Mouse (Mus musculus): ENCODE measurements around the gene Hmgb1.

Gene Hmgb1

GRCm38 (mm10) chr5:149021120-149021519, 163.2 kb downstream of the Hmgb1 start:
- no peak for DNase-seq (ENCODE audit: low spot score)

DNA sequence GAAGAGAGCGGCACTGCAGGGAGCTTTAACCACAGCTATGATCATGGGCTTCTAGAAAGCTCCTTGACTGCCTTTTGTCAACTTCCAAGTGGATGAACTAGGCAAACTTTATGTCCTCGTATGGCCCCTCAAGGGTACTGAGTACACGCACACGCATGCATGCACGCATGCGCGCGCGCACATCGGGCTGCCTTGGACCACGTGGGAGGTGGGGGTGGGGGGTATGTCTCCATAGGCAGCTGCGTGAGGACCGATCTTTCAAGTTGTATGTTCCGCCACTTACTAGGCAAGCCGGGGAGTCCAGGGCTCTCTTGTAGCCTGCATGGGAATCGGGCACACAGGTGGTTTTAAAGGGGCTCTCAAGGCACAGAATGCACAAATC, 163.6 kb downstream of the Hmgb1 start:
- DNase-seq (ENCODE audit: low spot score): no peak

DNA sequence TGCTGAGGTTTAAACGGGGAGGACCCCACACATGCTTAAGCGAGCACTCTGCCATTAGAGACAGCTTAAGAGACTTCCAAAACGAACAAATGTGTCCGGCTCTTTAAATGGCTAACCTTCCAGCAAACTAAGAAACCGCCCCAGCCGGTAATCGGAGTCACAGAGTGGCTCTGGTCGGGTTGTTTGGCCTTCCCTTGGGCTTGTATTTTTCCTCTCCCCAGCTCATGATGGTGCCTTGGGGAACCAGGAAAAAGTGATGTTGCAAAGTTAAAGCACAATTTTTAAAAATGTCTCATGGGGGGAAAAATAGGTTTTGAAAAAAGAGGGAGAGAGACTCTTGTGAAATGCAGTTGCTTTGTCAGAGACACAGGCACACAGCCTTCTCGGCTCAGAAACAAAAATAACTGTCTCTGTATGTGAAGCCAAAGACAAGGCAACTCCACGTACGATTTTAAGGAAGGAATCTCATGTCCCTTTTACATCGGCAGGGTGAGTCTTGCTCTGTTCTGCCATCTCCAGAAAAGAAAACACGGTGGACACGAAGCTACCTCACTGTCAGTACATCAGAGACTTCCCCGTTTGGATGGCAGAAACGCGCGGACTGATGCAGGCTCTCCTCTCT, 164.1 kb downstream of the Hmgb1 start:
- DNase-seq (ENCODE audit: low spot score): no peak

DNA sequence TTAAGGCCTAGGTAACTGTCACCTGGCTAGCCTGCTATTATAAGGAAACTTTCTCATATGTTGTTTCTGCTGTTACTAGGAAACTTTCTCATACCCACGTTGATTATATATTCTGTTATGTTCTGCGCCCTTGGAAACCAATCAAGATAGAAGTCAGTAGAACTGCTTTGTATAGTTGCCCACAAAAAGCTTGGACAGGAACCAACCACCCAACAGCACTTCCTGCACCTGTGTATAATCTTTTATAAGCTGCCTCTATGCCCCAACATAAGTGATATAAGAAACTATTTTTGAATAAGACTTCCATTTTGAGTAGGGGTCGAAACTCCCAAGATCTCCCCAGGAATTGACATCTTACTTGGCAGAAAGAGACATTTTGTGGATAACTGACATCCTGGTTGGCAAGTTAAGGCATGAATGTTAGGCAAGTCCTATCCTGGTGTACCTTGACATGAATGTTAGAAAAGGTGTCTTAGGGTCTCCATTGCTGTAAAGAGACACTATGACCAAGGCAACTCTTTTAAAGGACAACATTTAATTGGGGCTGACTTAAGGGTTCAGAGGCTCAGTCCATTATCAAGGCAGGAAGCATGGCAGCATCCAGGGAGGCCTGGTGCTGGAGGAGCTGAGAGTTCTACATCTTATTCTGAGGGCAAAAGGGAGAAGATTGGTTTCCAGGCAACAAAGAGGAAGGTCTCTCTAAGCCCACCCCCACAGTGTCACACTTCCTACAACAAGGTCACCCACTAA, 166.4 kb downstream of the Hmgb1 start:
- no peak for DNase-seq (ENCODE audit: low spot score)

DNA sequence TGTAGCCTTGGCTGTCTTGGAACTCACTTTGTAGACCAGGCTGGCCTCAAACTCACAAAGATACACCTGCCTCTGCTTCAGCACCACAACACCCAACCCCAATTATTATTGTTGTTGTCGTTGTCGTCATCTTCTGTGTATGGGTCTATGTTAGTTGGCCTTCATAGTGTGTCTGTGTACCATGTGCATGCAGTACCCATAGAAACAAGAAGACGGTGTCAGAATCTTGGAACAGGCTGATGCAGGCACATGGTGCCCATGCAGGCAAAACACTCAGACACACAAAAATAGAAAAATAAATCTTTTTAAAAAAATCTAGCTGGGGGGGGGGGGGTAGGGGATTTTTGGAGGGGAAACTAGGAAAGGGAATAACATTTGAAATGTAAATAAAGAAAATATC, 167.1 kb downstream of the Hmgb1 start:
- DNase-seq (ENCODE audit: low spot score): no peak

DNA sequence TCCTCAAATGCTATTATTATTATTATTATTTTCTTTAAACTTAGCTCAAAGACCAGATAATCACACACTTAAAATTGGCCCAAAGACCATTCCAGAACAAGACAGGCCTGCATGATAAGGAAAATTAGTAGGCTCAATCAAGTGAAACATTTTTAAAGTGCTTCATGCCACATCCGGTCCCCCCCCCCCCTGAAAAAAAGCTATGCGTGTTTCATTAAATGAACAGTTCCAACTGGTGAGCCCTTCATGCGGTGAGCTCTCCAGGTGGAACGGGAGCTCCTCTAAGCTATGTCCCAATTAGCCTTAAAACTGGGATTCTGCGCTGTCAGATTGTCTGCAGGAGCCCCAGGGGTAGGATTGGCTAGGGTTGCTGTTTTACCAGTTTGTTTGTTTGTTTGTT, 168.0 kb downstream of the Hmgb1 start:
- DNase-seq (ENCODE audit: low spot score): no peak

GRCm38 (mm10) chr5:149015335-149016201, 168.7 kb downstream of the Hmgb1 start:
- DNase-seq (ENCODE audit: low spot score): no peak

DNA sequence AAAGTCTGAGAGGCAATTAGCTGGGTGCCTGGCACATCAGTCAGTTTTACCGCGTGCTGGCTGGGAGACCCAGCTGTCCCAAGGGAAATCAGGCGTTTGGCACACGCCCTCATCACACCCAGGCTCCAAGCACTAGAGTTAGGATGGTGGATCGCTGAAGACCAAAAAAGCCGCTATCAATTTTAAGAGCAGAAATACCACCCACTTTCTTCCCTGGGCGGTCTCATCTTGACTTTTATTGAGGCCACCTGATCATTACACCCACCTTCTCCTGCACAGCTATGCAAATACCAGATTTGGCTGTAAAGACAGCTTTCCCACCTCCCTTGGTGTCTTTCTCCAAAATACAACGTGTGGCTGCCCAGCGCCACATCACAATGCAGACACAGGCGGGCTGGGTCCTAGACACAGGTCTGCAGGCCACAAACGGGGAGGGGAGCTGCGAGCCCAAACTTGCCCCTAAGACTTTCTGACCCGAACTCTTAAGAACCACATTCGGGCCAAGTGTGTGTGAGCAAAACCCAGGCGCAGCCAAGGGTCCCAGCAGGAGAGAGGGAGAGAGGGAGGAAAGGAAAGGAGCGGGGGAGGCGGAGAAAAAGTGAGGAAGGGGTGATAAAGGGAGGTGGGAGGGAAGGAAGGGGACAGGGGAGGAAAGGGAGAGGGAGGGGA, 169.6 kb downstream of the Hmgb1 start:
- DNase-seq (ENCODE audit: low spot score): peak; percentile 50

- no peak for DNase-seq (ENCODE audit: low spot score)
Observed at GRCm38 (mm10) chr5:149013817-149014508, 170.3 kb downstream of the Hmgb1 start.

DNA sequence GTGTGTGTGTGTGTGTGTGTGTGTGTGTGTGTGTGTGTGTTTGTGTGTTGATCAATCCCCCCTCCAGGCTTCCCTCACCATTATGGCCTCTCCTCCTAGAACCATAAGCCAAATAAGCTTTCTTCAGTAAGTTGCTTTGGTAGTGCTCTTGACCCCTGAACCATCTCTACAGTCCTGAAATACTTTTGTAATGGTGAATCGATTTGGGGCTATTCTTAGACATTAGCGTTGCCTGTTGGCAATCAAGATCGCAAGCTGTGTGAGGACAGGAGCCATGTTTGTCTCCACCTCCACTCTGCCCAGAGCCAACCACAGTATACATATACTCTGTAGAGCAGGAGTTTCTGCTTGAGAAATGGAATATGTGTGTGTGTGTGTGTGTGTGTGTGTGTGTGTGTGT, 175.2 kb downstream of the Hmgb1 start:
- no peak for DNase-seq (ENCODE audit: low spot score)

DNA sequence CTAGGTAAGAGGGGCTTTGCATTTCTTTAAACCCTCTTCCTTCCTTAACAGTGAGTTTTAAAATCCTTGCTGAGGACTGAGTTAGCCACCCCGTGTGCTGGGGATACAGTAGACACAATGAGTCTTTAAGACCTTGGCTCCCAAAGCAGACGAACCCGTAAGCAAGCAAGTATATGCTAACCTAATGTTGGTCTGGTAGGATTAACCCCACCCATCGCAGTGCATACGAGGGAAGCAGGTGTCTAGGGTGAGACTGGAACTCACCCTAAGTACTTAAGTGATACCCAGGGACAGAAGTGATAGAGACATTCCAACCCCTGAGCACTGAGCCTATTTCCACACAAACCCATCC, 177.0 kb downstream of the Hmgb1 start:
- no peak for DNase-seq (ENCODE audit: low spot score)

DNA sequence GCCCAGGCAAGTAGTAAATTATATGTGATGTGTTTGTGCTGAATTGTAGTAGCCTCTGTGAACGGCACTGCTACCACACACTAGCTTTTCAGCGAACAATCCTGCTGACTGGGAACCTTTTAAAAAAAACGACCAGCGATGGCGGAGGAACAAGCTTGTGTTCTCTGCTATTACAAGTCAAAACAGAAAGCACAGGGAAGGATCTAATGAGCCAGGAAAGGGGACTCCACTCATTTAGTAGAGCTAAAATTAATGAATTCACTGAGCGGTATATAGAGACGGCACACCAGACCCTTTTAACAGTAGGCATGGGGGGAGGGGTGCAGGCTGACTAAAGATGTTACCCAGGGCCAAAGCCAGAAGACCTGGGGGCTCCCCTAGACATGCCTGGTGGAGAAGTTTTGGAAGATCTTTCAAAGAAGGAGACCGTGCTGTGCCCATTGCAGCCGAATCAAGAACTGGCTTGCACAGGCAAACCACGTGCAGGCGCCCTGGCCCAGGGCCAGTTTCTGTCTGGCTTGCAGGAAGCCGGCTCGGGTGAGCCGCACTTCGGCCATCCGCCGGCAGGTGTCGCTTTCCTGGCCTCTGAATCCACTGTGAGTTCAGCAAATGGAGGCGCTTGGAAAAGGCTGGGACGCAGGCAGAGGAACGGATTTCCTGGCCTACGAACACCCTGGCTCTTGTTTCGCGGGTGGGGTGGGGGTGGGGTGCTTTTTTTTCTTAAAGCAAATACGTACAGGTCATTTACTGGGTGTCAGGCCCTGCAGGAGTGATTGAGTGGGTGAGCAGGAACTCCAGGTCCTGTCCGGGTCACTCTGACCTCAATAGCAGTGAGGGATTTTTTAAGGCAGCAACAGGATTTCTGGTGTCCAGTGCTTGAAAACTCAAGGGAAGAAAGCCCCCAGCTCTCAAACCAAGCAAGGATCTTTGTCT, 177.7 kb downstream of the Hmgb1 start:
- peak; percentile 99 for DNase-seq (ENCODE audit: low spot score)

- no peak for DNase-seq (ENCODE audit: low spot score)
Observed at GRCm38 (mm10) chr5:149005701-149006361, 178.5 kb downstream of the Hmgb1 start.

DNA sequence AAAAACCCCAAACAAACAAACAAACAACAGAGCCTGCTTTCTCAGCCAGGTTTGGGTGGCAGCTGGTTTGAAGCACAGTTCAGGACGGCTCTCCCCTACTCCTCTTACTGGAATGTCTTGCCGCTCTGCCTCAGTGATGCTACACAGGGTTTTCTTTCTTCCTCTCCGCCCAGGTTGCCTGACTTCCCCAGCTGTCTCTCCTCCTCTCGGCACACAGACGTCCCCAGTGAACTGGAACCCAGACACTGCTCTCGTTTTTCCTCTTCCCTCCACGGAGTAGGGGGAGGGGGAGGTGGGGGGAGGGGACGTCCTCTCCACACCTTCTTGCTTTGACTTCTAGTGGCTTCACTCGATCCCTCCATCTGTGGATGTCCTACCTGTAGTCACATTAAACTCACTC, 179.2 kb downstream of the Hmgb1 start:
- no peak for DNase-seq (ENCODE audit: low spot score)

DNA sequence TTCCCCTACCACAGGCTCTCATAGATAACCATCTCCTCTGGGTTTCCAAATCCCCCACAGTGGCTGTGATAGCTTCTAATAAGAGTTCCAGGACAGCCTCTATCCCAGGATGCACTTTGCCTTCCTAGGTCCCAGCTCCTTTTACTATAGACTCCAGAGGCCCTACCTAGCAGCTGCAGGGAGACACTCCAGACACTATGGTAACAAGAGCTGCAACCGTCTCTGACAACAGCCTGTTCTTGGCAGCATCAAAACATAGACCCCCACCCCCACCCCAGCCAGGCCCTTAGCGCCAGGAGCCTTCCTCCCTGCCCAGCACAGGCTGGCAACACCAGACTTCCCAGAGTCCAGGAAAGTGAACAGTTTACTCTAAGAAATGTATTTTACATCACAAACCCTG, 181.2 kb downstream of the Hmgb1 start:
- peak; percentile 30 for DNase-seq (ENCODE audit: low spot score)

GRCm38 (mm10) chr5:149002803-149003115, 181.5 kb downstream of the Hmgb1 start:
- no peak for DNase-seq (ENCODE audit: low spot score)

DNA sequence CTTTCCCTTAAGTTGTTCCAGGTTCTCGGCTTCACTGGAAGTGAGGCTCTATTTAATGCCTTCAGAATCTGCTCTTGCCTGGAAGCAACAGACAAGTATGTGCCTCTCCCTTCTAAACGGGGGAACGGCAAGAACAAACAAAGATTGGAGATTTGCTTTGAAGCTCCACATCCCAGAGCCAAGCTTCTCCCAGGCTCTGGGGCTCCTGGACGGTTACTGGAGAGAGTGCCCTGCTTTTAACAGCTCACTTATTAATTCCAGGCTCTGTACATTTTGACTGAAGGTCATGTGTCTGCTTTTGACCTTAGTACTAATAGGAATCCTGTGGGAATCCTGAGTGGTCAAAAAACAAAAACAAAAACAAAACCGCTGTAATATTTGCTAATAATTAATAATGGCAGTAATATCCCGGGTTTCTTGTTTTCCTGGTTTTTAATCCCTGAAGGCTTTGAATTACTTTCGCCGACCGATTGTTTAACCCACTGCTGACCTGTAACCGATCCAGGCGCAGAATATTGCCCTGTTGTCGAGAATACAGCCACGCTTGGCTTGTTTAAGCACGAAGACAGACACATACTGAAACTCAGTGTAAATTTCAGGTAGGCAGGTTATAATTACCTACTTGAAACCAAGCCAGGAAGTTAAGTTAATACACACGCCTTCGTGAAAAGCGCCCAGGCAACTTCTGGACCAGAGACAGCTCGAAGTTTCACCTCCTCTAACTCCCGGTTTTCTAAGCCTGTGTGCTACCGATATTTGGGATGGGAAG, 182.1 kb downstream of the Hmgb1 start:
- DNase-seq (ENCODE audit: low spot score): no peak

- no peak for DNase-seq (ENCODE audit: low spot score)
Observed at GRCm38 (mm10) chr5:148999802-149000201, 184.5 kb downstream of the Hmgb1 start.

DNA sequence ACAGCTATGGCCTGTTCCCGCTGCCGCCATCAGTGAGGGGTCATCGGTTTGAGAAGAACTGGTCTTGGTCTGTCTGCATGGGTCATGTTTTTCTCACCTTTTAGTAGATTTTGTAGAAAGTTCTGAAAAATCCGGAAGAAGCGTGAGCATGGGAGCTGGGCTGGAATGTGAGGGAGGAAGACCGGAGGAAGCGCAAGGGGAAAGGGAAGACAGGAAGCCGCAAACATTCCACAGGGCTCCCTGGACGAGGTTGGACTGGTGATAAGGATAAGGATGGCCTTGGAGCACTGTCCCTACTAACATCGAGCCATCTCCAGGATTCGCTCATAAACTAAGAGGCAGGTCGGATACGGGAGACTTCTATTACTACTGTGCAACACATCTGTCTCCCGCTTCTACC, 185.8 kb downstream of the Hmgb1 start:
- no peak for DNase-seq (ENCODE audit: low spot score)

- no peak for DNase-seq (ENCODE audit: low spot score)
Observed at GRCm38 (mm10) chr5:148996709-148997037, 187.6 kb downstream of the Hmgb1 start.
